Mouse (Mus musculus) cerebellum, adult 2 months (tissue): Measurements from ENCODE around the gene Efr3b.

Experiments used
- CTCF ChIP-seq: fragments of 200-500 bp; IDR thresholded peaks from 2 replicates; pipeline ENCODE4 v1.5.1; 2011; ENCODE audit warnings: low read depth, mild to moderate bottlenecking, control low read depth, low read length, moderate library complexity, borderline replicate concordance; ENCODE audit not compliant: insufficient read depth
- POLR2A ChIP-seq: fragments of 200-500 bp; IDR thresholded peaks from 2 replicates; pipeline ENCODE4 v1.6.1; 2011; ENCODE audit warnings: low read length, control low read depth, borderline replicate concordance; ENCODE audit not compliant: insufficient read depth

DNA sequence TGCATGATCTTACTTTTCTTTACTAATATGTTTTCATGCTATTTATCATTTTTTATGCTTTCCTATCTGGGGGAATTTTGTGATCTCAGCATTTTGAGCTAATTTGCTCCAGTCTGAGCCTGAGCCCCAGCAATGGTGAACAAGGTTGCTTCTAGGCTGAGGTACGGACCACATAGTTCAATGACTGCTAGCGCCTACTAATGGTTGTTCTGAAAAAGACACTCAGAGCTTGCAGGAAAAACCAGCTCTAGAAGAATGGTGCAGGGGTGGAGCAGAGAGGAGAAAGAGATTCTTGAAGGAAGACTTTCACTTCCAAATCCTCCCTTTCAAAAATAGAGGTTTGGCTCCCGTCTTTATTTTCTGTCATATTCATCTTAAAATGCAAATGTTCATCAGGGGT lies 82.4 kb downstream of the Efr3b start:
- peak; percentile 52; the same call in 1 of the 2 replicates for TF ChIP-seq CTCF
- no peak for TF ChIP-seq POLR2A
